ENCODE assay signal across 8 mouse cellular contexts in genomic region chr8:95853102-95853843, GRCm38 (mm10). TPM values are rescaled to one million over a fixed set of nuclear protein-coding genes. Genes with fewer than 3 reads are reported as not detected.
DNase-seq lines count a peak whose midpoint lies in the region; ATAC-seq and TF ChIP-seq lines count a peak whose summit lies in the region.

Gene Slc38a7, minus strand, starts transcription at chr8:95853539.

- peak within 1 kb of the TSS; percentile 70 for H3K9ac ChIP-seq in lung, embryonic 15.5 days

- peak; percentile 99 for ATAC-seq in frontal cortex, adult (ENCODE audit: low TSS enrichment)
- peak; percentile 91 for ATAC-seq in lung, embryonic 15.5 days (ENCODE audit: borderline replicate concordance, extremely low read depth, low FRiP score, low TSS enrichment)

- no peak for TF ChIP-seq POLR2A in olfactory bulb, adult 2 months (IDR thresholded peaks at IDR 0.05; ENCODE audit: insufficient read depth, low read depth, low read length)
- TF ChIP-seq POLR2A in thymus, adult 2 months (IDR thresholded peaks at IDR 0.05; ENCODE audit: control insufficient read depth, extremely low read depth, insufficient read depth, low read length, poor library complexity), result no peak

- H3K4me2 ChIP-seq in lung, embryonic 15.5 days, result peak within 1 kb of the TSS; percentile 84

- no peaks in the 10 kb centered on the region for H3K9me3 ChIP-seq in hindbrain, embryonic 10.5 days
- no peaks in the 10 kb centered on the region for H3K9me3 ChIP-seq in lung, embryonic 15.5 days

- peak; percentile 77 for DNase-seq in Muller cell, postnatal 12 days (ENCODE audit: inconsistent ontology term)
- peak; percentile 88 for DNase-seq in cerebellum, adult 9-10 months
- peak; percentile 71 for DNase-seq in hindbrain, embryonic 10.5 days (ENCODE audit: low spot score)
- peak; percentile 83 for DNase-seq in layer of hippocampus, adult 9-10 months (ENCODE audit: low spot score)
- peak; percentile 69 for DNase-seq in thymus, adult 2 months

- WGBS in hindbrain, embryonic 10.5 days, result 15% methylated on average over 22 of the region's 22 CpGs
- WGBS in lung, embryonic 15.5 days, result 8% methylated on average over 22 of the region's 22 CpGs
- WGBS in olfactory bulb, adult 2 months, result 6% methylated on average over 22 of the region's 22 CpGs
- 19% methylated on average over 22 of the region's 22 CpGs for WGBS in thymus, adult 2 months

- peak within 1 kb of the TSS; percentile 72 for H3K4me3 ChIP-seq in hindbrain, embryonic 10.5 days
- H3K4me3 ChIP-seq in lung, embryonic 15.5 days, result peak within 1 kb of the TSS; percentile 62
- peak within 1 kb of the TSS; percentile 82 for H3K4me3 ChIP-seq in olfactory bulb, adult 2 months (ENCODE audit: insufficient read depth, low read depth, low read length)
- H3K4me3 ChIP-seq in thymus, adult 2 months (ENCODE audit: control insufficient read depth, insufficient read depth, low read length), result peak within 1 kb of the TSS; percentile 80

- TF ChIP-seq CTCF in olfactory bulb, adult 2 months (IDR thresholded peaks at IDR 0.05; ENCODE audit: insufficient read depth, low read depth, low read length), result no peak
- TF ChIP-seq CTCF in thymus, adult 2 months (IDR thresholded peaks at IDR 0.05; ENCODE audit: borderline replicate concordance, control insufficient read depth, extremely low read depth, insufficient read depth, low read length, poor library complexity), result no peak

- peaks cover 3% of the 10 kb centered on the region for H3K36me3 ChIP-seq in hindbrain, embryonic 10.5 days
- no peaks in the 10 kb centered on the region for H3K36me3 ChIP-seq in lung, embryonic 15.5 days
- H3K36me3 ChIP-seq in thymus, adult 2 months (ENCODE audit: control insufficient read depth, insufficient read depth, low read length), result no peaks in the 10 kb centered on the region

- no peaks in the 10 kb centered on the region for H3K27me3 ChIP-seq in hindbrain, embryonic 10.5 days (ENCODE audit: insufficient read depth, poor library complexity, severe bottlenecking)
- no peaks in the 10 kb centered on the region for H3K27me3 ChIP-seq in lung, embryonic 15.5 days
- no peaks in the 10 kb centered on the region for H3K27me3 ChIP-seq in thymus, adult 2 months (ENCODE audit: control insufficient read depth, insufficient read depth, low read length)

- H3K4me1 ChIP-seq in hindbrain, embryonic 10.5 days (replicated peaks), result peaks cover 12% of the 10 kb centered on the region
- H3K4me1 ChIP-seq in lung, embryonic 15.5 days, result peaks cover 11% of the 10 kb centered on the region
- peaks cover 8% of the 10 kb centered on the region for H3K4me1 ChIP-seq in olfactory bulb, adult 2 months (ENCODE audit: control insufficient read depth, insufficient read depth, low read length)
- H3K4me1 ChIP-seq in thymus, adult 2 months (replicated peaks; ENCODE audit: control insufficient read depth, insufficient read depth, low read length), result peaks cover 10% of the 10 kb centered on the region

- peak within 1 kb of the TSS; percentile 77 for H3K27ac ChIP-seq in hindbrain, embryonic 10.5 days
- H3K27ac ChIP-seq in lung, embryonic 15.5 days, result peak within 1 kb of the TSS; percentile 37
- H3K27ac ChIP-seq in olfactory bulb, adult 2 months (ENCODE audit: insufficient read depth, low read depth, low read length), result no peak within 1 kb of the TSS
- no peak within 1 kb of the TSS for H3K27ac ChIP-seq in thymus, adult 2 months (ENCODE audit: control insufficient read depth, insufficient read depth, low read length)

RNA-seq across cellular contexts. Expression of gene Slc38a7, which starts in this region (rescaled TPM):
- 17.3 and 17.4 TPM in 2 replicates for polyA plus RNA-seq in hindbrain, embryonic 10.5 days (2016; fragmentation: Nextera tagmentation; extraction: Ambion mirVana)
- 12.5 and 13.8 TPM in 2 replicates for polyA plus RNA-seq in lung, embryonic 15.5 days (2015; fragmentation: Nextera tagmentation; extraction: Ambion mirVana)
- polyA plus RNA-seq in olfactory bulb, adult 2 months (2012; ENCODE audit: insufficient read depth, insufficient read length, low replicate concordance, missing spikeins), result not detected in 2 replicates
- 21.9 and 26.8 TPM in 2 replicates for polyA plus RNA-seq in thymus, adult 2 months (2012; rRNA removed)

Comparison
In these comparisons a context has a peak if more than half of its experiments do, and no peak if none do; other contexts are left out.
1. RNA of gene Slc38a7 (polyA plus RNA-seq): 21.9 to 26.8 TPM in thymus, adult 2 months, 17.3 to 17.4 TPM in hindbrain, embryonic 10.5 days and 12.5 to 13.8 TPM in lung, embryonic 15.5 days; not detected in olfactory bulb, adult 2 months; every median in the first group is over 10 times any median in the second.
2. H3K27ac ChIP-seq: peak in hindbrain, embryonic 10.5 days (single experiment) and lung, embryonic 15.5 days (single experiment); none in olfactory bulb, adult 2 months (single experiment) and thymus, adult 2 months (single experiment).
3. Peak in every context shown above with its lines, with median percentiles within 50 percentile points of each other: DNase-seq and H3K4me3 ChIP-seq.